In the genomic region with DNA sequence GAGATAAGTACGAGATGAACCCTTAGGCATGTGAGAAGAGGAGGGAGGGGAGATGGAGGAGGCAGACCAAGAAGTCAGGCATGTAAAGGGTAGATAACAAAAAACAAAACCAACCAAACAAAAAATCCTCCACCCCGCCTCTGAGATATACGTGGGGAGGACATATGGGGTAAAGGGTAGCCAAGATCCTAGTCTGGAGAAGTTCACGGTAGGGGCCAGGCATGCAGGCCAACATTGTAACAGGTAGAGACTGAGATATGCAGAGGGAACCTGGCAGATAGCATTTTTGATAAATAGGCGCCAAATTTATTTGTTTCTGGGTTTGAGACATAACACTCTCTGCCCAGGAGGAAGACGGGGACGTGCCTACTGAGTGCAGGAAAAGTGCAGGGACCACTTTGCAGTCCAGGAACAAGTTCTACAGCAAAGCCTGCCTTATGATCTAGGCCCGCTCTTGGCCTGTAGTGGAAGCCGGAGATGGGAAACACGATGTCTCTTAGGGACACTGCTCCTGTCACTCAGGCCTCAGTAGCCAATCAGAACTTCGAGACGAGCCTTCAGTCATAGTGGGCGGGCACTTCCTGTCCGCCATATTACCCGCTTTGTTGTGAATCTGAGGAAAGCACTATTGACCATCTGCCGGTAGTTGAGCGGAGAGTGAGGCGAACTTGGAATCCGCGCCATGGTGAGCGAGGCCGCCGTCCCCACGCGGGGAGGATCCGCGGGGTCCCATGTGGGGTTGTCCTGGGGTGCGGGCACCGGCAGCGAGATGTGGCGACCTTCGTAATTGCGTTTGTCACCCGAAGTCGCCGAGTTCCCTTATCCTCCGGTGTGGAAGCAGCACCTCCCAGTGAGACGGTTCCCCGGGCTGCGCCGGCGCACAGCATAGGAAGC, we compare ENCODE assay signal across 8 mouse cellular contexts. TPM values are rescaled to one million over a fixed set of nuclear protein-coding genes. Genes with fewer than 3 reads are reported as not detected.
DNase-seq lines count a peak whose midpoint lies in the region; ATAC-seq and TF ChIP-seq lines count a peak whose summit lies in the region.
"Not testable (repeated sequence)": the region's sequence is repeated elsewhere in the genome, so short reads cannot be mapped to it uniquely, and the experiment has no call there.

Gene BC024063, plus strand, starts transcription at position 626 of the 894 bp plus-strand sequence.

- H3K4me1 ChIP-seq in embryonic facial prominence, embryonic 14.5 days (ENCODE audit: control insufficient read depth, insufficient read depth, low read length); limb, embryonic 12.5 days (replicated peaks); midbrain, embryonic 14.5 days (ENCODE audit: control insufficient read depth, insufficient read depth, low read length); spleen, adult 2 months (ENCODE audit: control insufficient read depth, insufficient read depth, insufficient read length): not testable (repeated sequence)

- H3K27me3 ChIP-seq in embryonic facial prominence, embryonic 14.5 days (replicated peaks; ENCODE audit: control insufficient read depth, insufficient read depth, low read length); limb, embryonic 12.5 days; midbrain, embryonic 14.5 days (ENCODE audit: control insufficient read depth, insufficient read depth, low read length); spleen, adult 2 months (ENCODE audit: control insufficient read depth, insufficient read depth, low read length): not testable (repeated sequence)

- H3K9me3 ChIP-seq in embryonic facial prominence, embryonic 14.5 days (ENCODE audit: control insufficient read depth, low read length) = peaks cover 19% of the 10 kb centered on the region; the same call in 1 of the 2 replicates
- H3K9me3 ChIP-seq in limb, embryonic 12.5 days = 0 out of 2 replicates have a peak, but pooled peaks cover 15% of the 10 kb centered on the region
- not testable (repeated sequence) for H3K9me3 ChIP-seq in midbrain, embryonic 14.5 days (ENCODE audit: control insufficient read depth, low read length)

- H3K4me2 ChIP-seq in embryonic facial prominence, embryonic 14.5 days (ENCODE audit: low read depth, low read length) = peak within 1 kb of the TSS; percentile 46
- H3K4me2 ChIP-seq in limb, embryonic 12.5 days = peak within 1 kb of the TSS; percentile 51
- H3K4me2 ChIP-seq in midbrain, embryonic 14.5 days (ENCODE audit: low read length) = peak within 1 kb of the TSS; percentile 46

- ATAC-seq in embryonic facial prominence, embryonic 14.5 days (ENCODE audit: low read depth) = peak; percentile 98
- peak; percentile 94 for ATAC-seq in limb, embryonic 12.5 days (ENCODE audit: insufficient number of reproducible peaks, insufficient read depth, low FRiP score, low TSS enrichment, low read depth)
- peak; percentile 97 for ATAC-seq in midbrain, embryonic 14.5 days (ENCODE audit: low FRiP score, low TSS enrichment)

- 29% methylated on average over 25 of the region's 42 CpGs for WGBS in embryonic facial prominence, embryonic 14.5 days
- WGBS in limb, embryonic 12.5 days = 15% methylated on average over 42 of the region's 42 CpGs
- WGBS in midbrain, embryonic 14.5 days = 18% methylated on average over 42 of the region's 42 CpGs
- 27% methylated on average over 42 of the region's 42 CpGs for WGBS in spleen, adult 2 months

- not testable (repeated sequence) for H3K36me3 ChIP-seq in embryonic facial prominence, embryonic 14.5 days (ENCODE audit: control insufficient read depth, insufficient read depth, low read length); limb, embryonic 12.5 days; midbrain, embryonic 14.5 days (ENCODE audit: control insufficient read depth, insufficient read depth, low read length); spleen, adult 2 months (ENCODE audit: control insufficient read depth, insufficient read depth, low read length)

- DNase-seq in 3134 (ENCODE audit: extremely low read depth, insufficient read length, low spot score) = peak; percentile 90
- DNase-seq in adrenal gland, postnatal 36 days = peak; percentile 32 to 56
- peak; percentile 93 for DNase-seq in embryonic facial prominence, embryonic 14.5 days (ENCODE audit: low spot score)
- DNase-seq in heart, adult 8-10 months (ENCODE audit: low spot score) = peak; percentile 73
- peak; percentile 43 to 68 for DNase-seq in kidney, adult 8-10 months
- peak; percentile 89 for DNase-seq in midbrain, embryonic 14.5 days
- peak; percentile 40 to 51 for DNase-seq in spleen, adult 2 months (ENCODE audit: low read depth in 1 of 2, low spot score in 2 of 2)

- H3K27ac ChIP-seq in embryonic facial prominence, embryonic 14.5 days (replicated peaks; ENCODE audit: low read depth, low read length) = peak within 1 kb of the TSS; percentile 81; the same call in 1 of the 2 replicates
- peak within 1 kb of the TSS; percentile 76 for H3K27ac ChIP-seq in limb, embryonic 12.5 days
- peak within 1 kb of the TSS; percentile 88 for H3K27ac ChIP-seq in midbrain, embryonic 14.5 days (replicated peaks; ENCODE audit: low read depth, low read length)
- H3K27ac ChIP-seq in spleen, adult 2 months (ENCODE audit: insufficient read depth, low read length) = peak within 1 kb of the TSS; percentile 66

- TF ChIP-seq POLR2A in spleen, adult 2 months (IDR thresholded peaks at IDR 0.05; ENCODE audit: low read depth, low read length) = not testable (repeated sequence)

- peak within 1 kb of the TSS; percentile 63 for H3K9ac ChIP-seq in embryonic facial prominence, embryonic 14.5 days (ENCODE audit: low read depth, low read length)
- peak within 1 kb of the TSS; percentile 60 for H3K9ac ChIP-seq in limb, embryonic 12.5 days (replicated peaks)
- H3K9ac ChIP-seq in midbrain, embryonic 14.5 days (replicated peaks; ENCODE audit: low read length) = peak within 1 kb of the TSS; percentile 42

- peak within 1 kb of the TSS; percentile 50 for H3K4me3 ChIP-seq in embryonic facial prominence, embryonic 14.5 days (ENCODE audit: low read depth, low read length)
- H3K4me3 ChIP-seq in limb, embryonic 12.5 days (replicated peaks) = peak within 1 kb of the TSS; percentile 49
- H3K4me3 ChIP-seq in midbrain, embryonic 14.5 days (replicated peaks; ENCODE audit: low read depth, low read length) = peak within 1 kb of the TSS; percentile 41
- peak within 1 kb of the TSS; percentile 61 for H3K4me3 ChIP-seq in spleen, adult 2 months (ENCODE audit: extremely low read depth, insufficient read depth, insufficient read length)

- TF ChIP-seq CTCF in spleen, adult 2 months (IDR thresholded peaks at IDR 0.05; ENCODE audit: extremely low read depth, insufficient read depth, insufficient read length, insufficient replicate concordance) = not testable (repeated sequence)

RNA-seq across cellular contexts. Expression of gene BC024063, which starts in this region (rescaled TPM):
- total RNA-seq in adrenal gland, postnatal 36 days (2021) = 1 to 10 TPM; 2.9 to 3.2 TPM
- 4.7 and 6.6 TPM in 2 replicates for polyA plus RNA-seq in embryonic facial prominence, embryonic 14.5 days (2014; fragmentation: Nextera tagmentation; extraction: Ambion mirVana)
- total RNA-seq in heart, adult 8-10 months (2022) = 1 to 10 TPM; 2.2 to 3.1 (median 2.5) TPM
- 5.5 and 6.3 TPM in 2 replicates for polyA plus RNA-seq in limb, embryonic 12.5 days (2016; fragmentation: Nextera tagmentation; extraction: Ambion mirVana)
- polyA plus RNA-seq in midbrain, embryonic 14.5 days (2014; fragmentation: Nextera tagmentation; extraction: Ambion mirVana) = 10.3 and 11.6 TPM in 2 replicates
- polyA plus RNA-seq in spleen, adult 2 months (2012; rRNA removed) = 0.04 and 0.13 TPM in 2 replicates

Comparison
In these comparisons a context has a peak if more than half of its experiments do, and no peak if none do; other contexts are left out.
1. Peak in every context shown above with its lines: DNase-seq, ATAC-seq, H3K4me3 ChIP-seq and H3K27ac ChIP-seq.
2. Peak in DNase-seq, H3K4me3 ChIP-seq and H3K27ac ChIP-seq in spleen, adult 2 months; RNA of the gene not detected or under 1 TPM.